Mouse (Mus musculus): ENCODE data around the gene Rbms2. TPM values are rescaled to one million over a fixed set of nuclear protein-coding genes. Genes with fewer than 3 reads are reported as not detected.

Gene Rbms2
- total RNA-seq (2023): 37.2 TPM

GRCm38 (mm10) chr10:128179989-128180388 lies at the start of gene Rbms2:
Gene Rbms2, minus strand, starts transcription at chr10:128180297.

GRCm38 (mm10) chr10:128225538-128225937 lies 45.4 kb upstream of the Rbms2 start, which contains the start of gene Mip:
Gene Mip, plus strand, starts transcription at chr10:128225838.

DNA sequence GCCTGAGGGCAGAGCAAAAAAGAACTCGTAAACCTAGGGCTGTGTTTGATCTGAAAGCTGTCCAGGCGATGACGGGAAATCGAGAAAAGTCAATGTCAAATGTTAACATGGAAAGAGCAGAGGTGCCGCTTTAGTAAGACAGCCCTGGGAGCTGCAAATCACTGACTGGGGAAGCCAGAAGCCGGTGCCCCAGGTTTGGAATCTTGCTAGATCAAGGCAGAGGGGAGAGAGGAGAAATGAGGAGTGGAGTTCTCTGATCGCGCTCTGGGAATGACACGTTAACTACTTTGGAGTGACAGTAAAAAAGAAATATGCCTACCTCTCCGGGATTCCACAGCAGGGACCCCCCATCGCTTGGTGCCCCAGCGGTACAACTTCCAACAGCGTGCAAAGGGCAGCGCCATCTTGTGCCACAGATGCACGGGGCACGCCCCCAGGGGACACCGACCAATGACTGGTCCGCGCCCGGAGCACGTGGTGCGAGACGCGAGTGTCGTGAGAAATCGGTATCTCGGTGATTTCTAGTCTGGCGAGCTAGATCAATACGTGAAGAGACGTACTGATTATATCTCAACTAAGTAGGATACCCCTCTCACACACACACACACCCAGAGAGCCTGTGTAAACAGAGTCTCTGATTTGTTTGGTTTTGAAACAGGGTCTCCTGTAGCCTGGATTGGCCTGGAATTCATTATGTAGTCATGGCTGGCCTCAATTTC lies 31.5 kb upstream of the Rbms2 start, which contains the start of gene Spryd4:
Gene Spryd4, minus strand, starts transcription at position 418 of the 719 bp plus-strand sequence.

GRCm38 (mm10) chr10:128194024-128194550 lies 14.0 kb upstream of the Rbms2 start, which contains the start of gene Gls2:
Gene Gls2, plus strand, starts transcription at chr10:128194457.

DNA sequence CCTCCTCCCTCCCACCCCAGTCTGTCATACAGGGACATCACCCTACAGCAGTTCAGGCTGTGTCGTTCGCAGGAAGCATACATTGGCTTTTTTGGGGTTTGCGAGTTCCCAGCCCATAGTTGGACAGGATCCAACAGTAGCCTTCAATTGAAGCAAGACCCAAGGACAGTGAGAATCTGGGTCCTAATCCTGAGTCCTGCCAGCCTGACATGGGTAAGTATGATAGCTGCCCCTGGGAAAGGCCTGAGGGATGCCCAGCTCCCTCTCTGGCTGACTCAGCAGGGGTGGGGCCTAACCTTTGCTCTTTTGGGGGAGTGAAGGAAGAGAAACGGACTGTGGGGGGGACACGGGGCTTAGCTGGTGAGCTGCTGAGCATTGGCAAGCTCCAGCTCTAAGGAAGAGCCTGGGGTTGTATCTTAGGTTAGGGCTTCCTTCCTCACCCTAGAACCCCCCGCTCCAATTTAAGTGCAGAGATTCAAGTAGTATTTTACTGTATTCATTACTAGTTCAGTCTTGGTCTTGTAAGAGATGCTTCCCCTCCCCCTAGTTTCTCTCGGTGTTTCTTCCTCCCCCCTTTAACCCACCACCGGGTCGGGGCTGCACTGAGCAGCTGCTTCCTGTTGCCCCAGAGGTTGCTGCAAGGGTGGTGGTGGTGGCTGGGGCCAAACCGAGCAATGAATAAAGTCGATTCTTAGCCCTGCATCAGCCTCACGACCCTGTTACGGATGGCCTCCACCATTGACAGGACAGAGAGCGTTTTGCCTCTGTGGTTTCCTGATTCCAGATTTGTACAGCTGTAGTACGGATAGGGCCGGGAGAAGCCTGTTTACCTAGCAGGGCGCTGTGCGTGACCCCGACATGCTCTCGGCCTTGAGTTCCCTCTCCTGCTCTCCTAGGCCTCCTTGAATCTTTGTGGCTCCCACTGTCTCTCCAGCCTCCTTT lies 88.3 kb downstream of the Rbms2 start, which contains the start of gene Baz2a:
Gene Baz2a, plus strand, starts transcription at position 14 of the 942 bp plus-strand sequence.

GRCm38 (mm10) chr10:128082880-128083421 lies 97.1 kb downstream of the Rbms2 start, which contains the start of gene Atp5b:
Gene Atp5b, plus strand, starts transcription at chr10:128083273.

Other genes starting within 250 kb of the Rbms2 start
- gene Hsd17b6, start 172.7 kb downstream of the Rbms2 start, total RNA-seq (2023): not detected
- 20.7 TPM for gene Prim1, start 165.1 kb downstream of the Rbms2 start, total RNA-seq (2023)
- gene Naca, start 144.7 kb downstream of the Rbms2 start, total RNA-seq (2023): 830 TPM
- gene Ptges3, start 121.3 kb downstream of the Rbms2 start, total RNA-seq (2023): 118 TPM
- gene Atp5b, start 97.0 kb downstream of the Rbms2 start, total RNA-seq (2023): 629 TPM
- gene Baz2a, start 88.7 kb downstream of the Rbms2 start, total RNA-seq (2023): 104 TPM
- 0.86 TPM for gene Gls2, start 14.2 kb upstream of the Rbms2 start, total RNA-seq (2023)
- 14.0 TPM for gene Spryd4, start 31.5 kb upstream of the Rbms2 start, total RNA-seq (2023)
- gene Mip, start 45.5 kb upstream of the Rbms2 start, total RNA-seq (2023): not detected
- 37.2 TPM for gene Timeless, start 51.8 kb upstream of the Rbms2 start, total RNA-seq (2023)
- not detected for gene Apon, start 73.8 kb upstream of the Rbms2 start, total RNA-seq (2023)
- not detected for gene Apof, start 88.4 kb upstream of the Rbms2 start, total RNA-seq (2023)
- gene Stat2, start 90.3 kb upstream of the Rbms2 start, total RNA-seq (2023): 59.1 TPM
- gene Il23a, start 118.5 kb upstream of the Rbms2 start, total RNA-seq (2023): not detected
- 45.0 TPM for gene Pan2, start 123.0 kb upstream of the Rbms2 start, total RNA-seq (2023)
- gene Cnpy2, start 142.2 kb upstream of the Rbms2 start, total RNA-seq (2023): 19.0 TPM
- 82.2 TPM for gene Cs, start 157.4 kb upstream of the Rbms2 start, total RNA-seq (2023)
- 22.3 TPM for gene Coq10a, start 188.7 kb upstream of the Rbms2 start, total RNA-seq (2023)
- 50.4 TPM for gene Ankrd52, start 196.8 kb upstream of the Rbms2 start, total RNA-seq (2023)
- not detected for gene Slc39a5, start 220.9 kb upstream of the Rbms2 start, total RNA-seq (2023)
- 41.9 TPM for gene Nabp2, start 231.2 kb upstream of the Rbms2 start, total RNA-seq (2023)
- 28.7 TPM for gene Rnf41, start 231.4 kb upstream of the Rbms2 start, total RNA-seq (2023)

Data from CD8-positive naive resting alpha-beta T cell, adult 57 days (primary cell).